Mouse (Mus musculus): ENCODE results near the gene Etnk2.
"Not testable (repeated sequence)": the region's sequence is repeated elsewhere in the genome, so short reads cannot be mapped to it uniquely, and the experiment has no call there.

The Etnk2 gene

GRCm38 (mm10) chr1:133363276-133364021, at the start of gene Etnk2:
TSS of gene Etnk2 (plus strand) at chr1:133363572.
- peak; percentile 83 for DNase-seq (ENCODE audit: low read depth, low spot score)

- DNase-seq (ENCODE audit: low read depth, low spot score) = peak; percentile 61
Measured at GRCm38 (mm10) chr1:133314364-133314763, 49.0 kb upstream of the Etnk2 start.

- no peak for DNase-seq (ENCODE audit: low read depth, low spot score)
Measured at GRCm38 (mm10) chr1:133315775-133316174, 47.6 kb upstream of the Etnk2 start.

GRCm38 (mm10) chr1:133316577-133316976, 46.8 kb upstream of the Etnk2 start:
- DNase-seq (ENCODE audit: low read depth, low spot score) = no peak

- no peak for DNase-seq (ENCODE audit: low read depth, low spot score)
Measured at GRCm38 (mm10) chr1:133317149-133317548, 46.2 kb upstream of the Etnk2 start.

- DNase-seq (ENCODE audit: low read depth, low spot score) = no peak
Measured at GRCm38 (mm10) chr1:133321267-133321925, 42.0 kb upstream of the Etnk2 start, which contains the start of gene Kiss1. TSS of gene Kiss1 (plus strand) at chr1:133321875.

GRCm38 (mm10) chr1:133323333-133323732, 40.0 kb upstream of the Etnk2 start:
- no peak for DNase-seq (ENCODE audit: low read depth, low spot score)

GRCm38 (mm10) chr1:133325951-133326350, 37.4 kb upstream of the Etnk2 start:
- no peak for DNase-seq (ENCODE audit: low read depth, low spot score)

GRCm38 (mm10) chr1:133327094-133327493, 36.3 kb upstream of the Etnk2 start:
- DNase-seq (ENCODE audit: low read depth, low spot score) = no peak

- DNase-seq (ENCODE audit: low read depth, low spot score) = no peak
Measured at GRCm38 (mm10) chr1:133328299-133328795, 35.0 kb upstream of the Etnk2 start.

- no peak for DNase-seq (ENCODE audit: low read depth, low spot score)
Measured at GRCm38 (mm10) chr1:133328896-133329637, 34.3 kb upstream of the Etnk2 start.

GRCm38 (mm10) chr1:133329638-133329964, 33.8 kb upstream of the Etnk2 start:
- DNase-seq (ENCODE audit: low read depth, low spot score) = no peak

GRCm38 (mm10) chr1:133331142-133331541, 32.2 kb upstream of the Etnk2 start:
- DNase-seq (ENCODE audit: low read depth, low spot score) = no peak

GRCm38 (mm10) chr1:133332656-133333430, 30.5 kb upstream of the Etnk2 start:
- no peak for DNase-seq (ENCODE audit: low read depth, low spot score)

- no peak for DNase-seq (ENCODE audit: low read depth, low spot score)
Measured at GRCm38 (mm10) chr1:133333937-133334336, 29.4 kb upstream of the Etnk2 start.

- DNase-seq (ENCODE audit: low read depth, low spot score) = not testable (repeated sequence)
Measured at GRCm38 (mm10) chr1:133340403-133340802, 23.0 kb upstream of the Etnk2 start.

GRCm38 (mm10) chr1:133344357-133344756, 19.0 kb upstream of the Etnk2 start:
- DNase-seq (ENCODE audit: low read depth, low spot score) = no peak

- DNase-seq (ENCODE audit: low read depth, low spot score) = no peak
Measured at GRCm38 (mm10) chr1:133346531-133346930, 16.8 kb upstream of the Etnk2 start.

GRCm38 (mm10) chr1:133347226-133347625, 16.1 kb upstream of the Etnk2 start:
- DNase-seq (ENCODE audit: low read depth, low spot score) = no peak

GRCm38 (mm10) chr1:133347693-133348520, 15.5 kb upstream of the Etnk2 start:
- no peak for DNase-seq (ENCODE audit: low read depth, low spot score)

GRCm38 (mm10) chr1:133350210-133350609, 13.2 kb upstream of the Etnk2 start, which contains the start of gene Ren1:
TSS of gene Ren1 (plus strand) at chr1:133350510.
- no peak for DNase-seq (ENCODE audit: low read depth, low spot score)

Data from WW6 (cell line).